Mouse (Mus musculus) lung, postnatal 0 days (tissue): ENCODE measurements at regions not wholly inside any gene's neighbourhood (a gene's known extent, or its start where the extent isn't known, plus 50 kb on each side); places are given as distances from the start of the nearest gene placed in this dataset.

Experiments
- CTCF ChIP-seq: IDR thresholded peaks from 2 replicates; pipeline ENCODE4 v1.5.1; 2016; ENCODE audit warnings: antibody characterized with exemption, mild to moderate bottlenecking
- EP300 ChIP-seq: IDR thresholded peaks from 2 replicates; pipeline ENCODE4 v1.6.1; 2016; ENCODE audit warnings: antibody characterized with exemption, mild to moderate bottlenecking, control low read depth

DNA sequence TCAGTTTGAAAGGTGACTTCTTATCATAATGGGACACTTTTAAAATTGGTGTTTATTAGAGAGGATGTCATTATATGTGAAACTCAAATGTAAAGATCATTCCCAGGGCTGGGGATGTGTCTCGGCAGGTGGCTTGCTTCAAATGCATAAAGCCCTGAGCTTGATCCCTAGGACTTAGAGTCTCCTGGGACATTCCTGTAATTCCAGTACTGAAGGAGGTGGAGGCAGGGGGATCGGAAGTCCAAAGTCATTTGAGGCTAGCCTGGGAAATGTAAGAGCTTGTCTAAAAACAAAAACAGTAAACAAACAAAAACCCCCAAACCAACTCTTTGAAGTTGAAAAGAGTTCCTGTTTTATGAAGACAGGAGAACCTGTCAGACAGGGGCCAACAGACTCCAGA, 94.6 kb upstream of the Map3k1 start:
- TF ChIP-seq EP300 (no peak), CTCF (no peak)
